Mouse (Mus musculus): ENCODE results near the gene Rtn4r. TPM values are rescaled to one million over a fixed set of nuclear protein-coding genes. Genes with fewer than 3 reads are reported as not detected.
A peak's percentile ranks its signal among the peaks of the same experiment; 100 is the strongest.

Gene Rtn4r
- total RNA-seq, 1 experiment from 2014 or later, result 0.33 TPM

- DNase-seq, result no peak
These were observed 29.3 kb downstream of the Rtn4r start for GRCm38 (mm10) chr16:18156579-18157350.

DNA sequence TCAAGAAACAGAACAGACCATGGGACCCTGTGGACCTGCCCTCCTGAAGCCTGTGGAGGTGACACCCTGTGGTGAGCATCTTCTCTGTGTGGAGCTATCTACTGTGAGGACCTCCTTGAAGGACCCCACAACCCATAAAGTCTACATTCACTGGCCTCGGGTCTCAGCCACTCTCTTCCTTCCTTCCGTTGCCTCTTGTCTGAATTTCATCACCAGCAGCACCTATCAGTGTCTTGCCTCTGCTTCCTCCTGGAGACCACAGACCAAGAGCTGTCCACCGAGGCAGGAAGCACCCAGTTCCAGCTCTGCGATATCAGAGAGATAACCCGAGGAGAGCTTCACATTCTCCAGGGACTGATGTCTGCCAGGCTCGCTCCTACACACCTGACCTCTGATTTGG is 31.8 kb downstream of the Rtn4r start:
- DNase-seq, result no peak

- peak; percentile 36 for DNase-seq
These were observed 32.3 kb downstream of the Rtn4r start for GRCm38 (mm10) chr16:18159778-18160177.

GRCm38 (mm10) chr16:18160514-18160913 is 33.1 kb downstream of the Rtn4r start:
- no peak for DNase-seq

DNA sequence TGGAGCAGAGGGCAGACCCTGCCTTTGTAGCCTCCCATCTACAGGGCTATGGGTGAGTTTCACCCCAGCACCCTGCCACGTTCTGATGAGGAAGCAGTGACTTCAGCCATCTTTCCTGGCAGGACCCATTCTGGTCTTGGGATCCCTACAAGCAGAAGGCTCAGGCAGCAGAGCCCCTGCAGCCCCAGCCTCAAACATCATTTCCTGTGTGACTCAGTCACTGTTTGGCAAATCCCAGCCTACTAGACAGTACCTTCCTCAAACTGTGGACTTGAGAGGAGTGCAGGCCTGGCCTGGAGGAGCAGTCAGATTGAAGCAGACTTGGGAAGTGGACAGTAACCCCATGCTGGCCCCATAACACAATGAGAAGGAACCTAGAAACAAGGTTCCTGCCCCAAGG is 33.7 kb downstream of the Rtn4r start:
- DNase-seq, result no peak

DNA sequence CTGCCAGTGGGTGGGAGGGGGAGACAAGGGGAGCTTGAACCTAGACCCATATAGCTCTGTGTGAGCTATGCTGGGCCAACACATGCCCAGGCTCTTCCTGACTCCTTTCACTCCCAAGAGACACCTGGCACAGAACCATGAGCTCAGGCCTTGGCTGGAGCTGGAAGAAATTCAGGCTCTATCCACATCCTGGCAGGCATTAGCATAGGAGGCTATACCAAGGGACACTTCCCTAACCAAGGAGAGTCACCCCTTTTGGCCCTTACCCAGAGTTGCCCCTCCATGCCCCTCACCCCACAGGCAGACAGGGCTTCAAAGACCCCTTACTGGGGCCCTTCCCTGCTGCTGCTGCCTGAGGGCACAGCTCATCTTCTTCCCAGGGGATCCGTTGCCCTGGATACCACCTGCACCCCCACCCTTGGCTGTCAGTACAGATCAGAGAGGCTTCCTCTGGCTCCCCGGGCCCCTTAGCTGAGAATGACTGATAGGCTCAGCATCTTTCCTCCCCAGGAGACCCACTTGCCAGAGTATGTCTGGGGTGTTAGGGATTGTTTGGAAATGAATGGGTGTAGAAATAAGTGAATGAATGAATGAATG is 37.3 kb downstream of the Rtn4r start:
- DNase-seq, result peak; percentile 38

- DNase-seq, result peak; percentile 55
These were observed 39.3 kb downstream of the Rtn4r start for GRCm38 (mm10) chr16:18166613-18167190.

DNA sequence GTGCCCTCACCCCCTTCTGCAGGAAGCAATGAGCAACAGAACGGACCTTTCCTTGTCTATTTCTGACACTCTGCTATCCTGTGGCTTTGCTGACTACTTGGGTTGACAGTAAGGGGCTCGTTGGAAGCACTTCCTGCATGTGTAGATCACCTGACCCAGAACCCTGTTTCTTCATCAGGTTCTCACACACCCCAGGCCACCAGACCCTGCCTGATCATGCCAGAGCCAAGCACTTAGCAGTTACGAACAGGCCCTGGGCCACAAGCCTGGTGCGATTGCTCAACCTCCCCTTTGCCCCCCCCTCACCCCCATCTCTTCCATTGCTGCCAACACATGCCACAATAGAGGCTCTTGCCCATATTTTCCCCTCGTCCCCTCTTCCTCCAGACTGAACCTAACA is 41.7 kb downstream of the Rtn4r start:
- peak; percentile 37 for DNase-seq

DNA sequence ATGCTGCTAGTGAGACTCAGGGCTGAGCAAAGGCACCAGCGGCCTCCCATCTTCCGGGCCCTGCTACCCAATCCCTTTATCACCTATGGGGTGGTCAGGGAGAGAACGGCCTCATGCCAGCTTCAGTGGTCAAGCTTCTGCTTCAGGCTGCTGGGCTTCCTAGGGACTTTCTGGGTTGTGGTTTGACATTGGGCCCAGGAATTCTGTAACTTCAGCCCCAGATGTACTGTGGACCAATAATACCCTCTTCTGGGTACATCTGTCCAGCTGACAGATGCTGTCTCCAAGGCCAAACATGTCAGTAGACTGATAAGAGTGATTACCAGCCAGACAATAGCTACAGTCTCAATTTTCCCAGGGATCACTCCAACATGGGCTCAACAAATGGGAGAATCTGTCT is 42.3 kb downstream of the Rtn4r start:
- DNase-seq, result no peak

GRCm38 (mm10) chr16:18172266-18172855 is 44.9 kb downstream of the Rtn4r start:
- peak; percentile 90 for DNase-seq

DNA sequence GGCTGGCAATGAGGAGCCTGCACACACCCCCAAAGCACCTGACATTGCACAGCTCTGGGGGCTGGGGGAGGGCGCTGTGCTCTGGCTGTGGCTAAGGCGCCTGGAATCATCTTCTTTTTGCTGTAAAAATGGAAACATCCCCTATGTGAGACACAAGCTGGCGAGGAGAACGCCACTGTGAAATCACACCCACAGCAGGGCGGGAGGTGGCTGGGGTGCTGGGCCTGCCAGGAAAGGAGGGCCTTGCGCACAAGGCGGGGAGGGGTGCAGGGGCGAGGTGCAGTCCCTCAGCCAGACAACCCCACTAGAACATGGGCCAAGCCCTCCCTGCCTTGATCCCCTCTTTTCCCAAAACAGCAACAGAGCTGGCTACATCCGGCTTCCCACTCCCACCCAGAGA is 45.8 kb downstream of the Rtn4r start:
- DNase-seq, result no peak

GRCm38 (mm10) chr16:18173788-18174187 is 46.3 kb downstream of the Rtn4r start:
- no peak for DNase-seq

- peak; percentile 39 for DNase-seq
These were observed 48.5 kb downstream of the Rtn4r start for GRCm38 (mm10) chr16:18175817-18176541.

- DNase-seq, result peak; percentile 43
These were observed 49.3 kb downstream of the Rtn4r start for GRCm38 (mm10) chr16:18176758-18177157.

DNA sequence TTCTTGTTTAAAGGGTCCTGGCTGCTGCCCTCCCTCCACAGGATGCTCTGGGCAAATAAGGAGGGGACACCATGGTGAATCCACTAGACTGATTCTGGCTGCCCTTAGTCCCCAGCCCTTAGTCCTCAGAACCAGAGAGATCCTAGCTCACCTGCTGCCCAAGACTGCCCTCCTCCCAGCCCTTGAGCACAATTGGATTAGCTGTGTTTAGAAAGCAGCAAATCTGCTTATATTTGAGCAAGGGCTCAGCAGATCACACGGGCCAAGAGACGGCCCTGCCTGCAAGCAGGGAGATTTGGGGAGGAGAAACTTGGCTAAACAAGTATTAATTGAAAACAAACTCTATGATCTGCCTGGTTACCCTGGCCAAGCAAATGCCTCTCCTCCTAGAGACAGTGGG is 52.1 kb downstream of the Rtn4r start:
- no peak for DNase-seq

DNA sequence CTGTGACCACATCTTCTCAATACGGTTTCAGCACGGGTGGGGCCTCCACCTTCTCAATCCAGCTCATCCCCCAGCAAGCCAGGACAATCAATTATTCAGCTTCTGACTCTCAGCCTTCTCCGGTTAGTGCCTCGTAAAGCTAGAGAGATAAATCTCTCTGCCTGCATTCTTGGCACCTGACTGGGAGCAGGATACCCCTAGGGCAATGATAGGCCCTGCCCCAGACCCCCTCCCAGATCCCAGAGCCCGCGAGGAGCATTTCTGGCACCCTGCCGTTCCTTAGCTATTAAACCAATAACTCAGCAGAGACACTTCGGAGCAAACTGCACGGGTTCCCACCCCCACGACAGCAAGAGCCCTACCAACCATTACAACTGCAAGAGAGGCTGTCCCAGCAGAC is 54.0 kb downstream of the Rtn4r start:
- no peak for DNase-seq

DNA sequence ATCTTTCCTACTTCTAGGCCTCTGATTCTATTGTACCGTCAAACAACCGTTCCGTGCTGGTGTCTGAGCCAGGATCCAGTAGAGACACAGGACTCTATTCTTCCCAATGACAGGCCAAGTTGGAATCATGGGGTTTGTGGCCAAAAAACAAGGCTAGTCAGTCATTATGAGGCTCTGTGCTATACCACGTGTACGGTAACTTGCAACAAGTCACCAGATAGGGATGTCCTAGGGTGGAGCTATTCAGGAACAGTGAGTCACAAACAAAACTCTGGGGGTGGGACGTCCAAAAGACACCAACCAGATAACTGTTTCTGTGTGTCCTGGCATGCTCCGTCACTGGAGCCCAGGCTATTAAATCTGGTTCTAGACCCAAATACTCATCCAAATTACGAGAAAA is 55.3 kb downstream of the Rtn4r start:
- no peak for DNase-seq

GRCm38 (mm10) chr16:18185715-18186449 is 58.4 kb downstream of the Rtn4r start:
- no peak for DNase-seq

- no peak for DNase-seq
These were observed 59.4 kb downstream of the Rtn4r start for GRCm38 (mm10) chr16:18186798-18187197.

- no peak for DNase-seq
These were observed 59.8 kb downstream of the Rtn4r start for GRCm38 (mm10) chr16:18187221-18187620.

GRCm38 (mm10) chr16:18191006-18191405 is 63.6 kb downstream of the Rtn4r start:
- DNase-seq, result no peak
